Mouse (Mus musculus): ENCODE measurements around the gene Nfatc4.

- TF ChIP-seq CTCF (conservative IDR thresholded peaks at IDR 0.05 in 1 of 2, IDR thresholded peaks at IDR 0.05 in 1 of 2; ENCODE audit: low read depth in 2 of 2, low read length in 2 of 2) (no peak), USF1 (IDR thresholded peaks at IDR 0.05; ENCODE audit: low read depth, low read length) (no peak), NELFE (IDR thresholded peaks at IDR 0.05; ENCODE audit: low read depth, low read length) (no peak), BHLHE40 (IDR thresholded peaks at IDR 0.05; ENCODE audit: low read depth, low read length) (no peak), EP300 (IDR thresholded peaks at IDR 0.05; ENCODE audit: low read length) (no peak), POLR2A (IDR thresholded peaks at IDR 0.05; ENCODE audit: low read depth, low read length) (no peak), TBP (conservative IDR thresholded peaks at IDR 0.05; ENCODE audit: low read depth, low read length) (no peak)
Measured at GRCm38 (mm10) chr14:55853621-55854285, 30.8 kb downstream of the Nfatc4 start, which contains the start of gene Nynrin.

Measured in CH12.LX (cell line).